Mouse (Mus musculus) neural tube, embryonic 14.5 days (tissue): ENCODE measurements around the gene Htr1f. TPM values are rescaled to one million over a fixed set of nuclear protein-coding genes. Genes with fewer than 3 reads are reported as not detected.
A peak's percentile ranks its signal among the peaks of the same experiment; 100 is the strongest.
"Not testable (repeated sequence)": the region's sequence is repeated elsewhere in the genome, so short reads cannot be mapped to it uniquely, and the experiment has no call there.

Experiments
- ATAC-seq: fragments of 200-750 bp; cut with Nextera tagmentation; 2 replicates; pipeline ENCODE4 v1.8.0; 2017; ENCODE audit warnings: low read depth, mild to moderate bottlenecking, moderate TSS enrichment, moderate library complexity
- H3K27ac ChIP-seq: fragments of 300-500 bp; sonication (generic); 2 replicates; pipeline ENCODE4 v1.5.1; 2014; ENCODE audit warnings: low read depth, mild to moderate bottlenecking, control low read depth, low read length, moderate library complexity, mixed read lengths
- H3K27me3 ChIP-seq: fragments of 300-500 bp; sonication (generic); 2 replicates; pipeline ENCODE4 v1.6.1; 2014; ENCODE audit warnings: low read length; ENCODE audit not compliant: control insufficient read depth, insufficient read depth
- H3K36me3 ChIP-seq: fragments of 300-500 bp; sonication (generic); 2 replicates; pipeline ENCODE4 v1.6.1; 2014; ENCODE audit warnings: low read length, mixed read lengths; ENCODE audit not compliant: control insufficient read depth, insufficient read depth
- H3K4me1 ChIP-seq: fragments of 300-500 bp; sonication (generic); 2 replicates; pipeline ENCODE4 v1.6.1; 2014; ENCODE audit warnings: low read length; ENCODE audit not compliant: control insufficient read depth, insufficient read depth
- H3K4me2 ChIP-seq: fragments of 300-500 bp; sonication (generic); 2 replicates; pipeline ENCODE4 v1.6.1; 2014; ENCODE audit warnings: mild to moderate bottlenecking, low read depth, low read length, control low read depth
- H3K4me3 ChIP-seq: fragments of 300-500 bp; sonication (generic); 2 replicates; pipeline ENCODE4 v1.5.1; 2014; ENCODE audit warnings: low read depth, low read length, control low read depth, mixed read lengths
- H3K9ac ChIP-seq: fragments of 300-500 bp; sonication (generic); replicated peaks from 2 replicates; pipeline ENCODE4 v1.6.1; 2014; ENCODE audit warnings: low read depth, mild to moderate bottlenecking, control low read depth, low read length, mixed read lengths
- H3K9me3 ChIP-seq: fragments of 300-500 bp; sonication (generic); 2 replicates; pipeline ENCODE4 v1.6.1; 2016; ENCODE audit warnings: low read length; ENCODE audit not compliant: control insufficient read depth
- WGBS: fragments of 180-500 bp; shearing (Covaris S2); extraction: QIAGEN DNeasy Blood & Tissue Kit; methylation state at CpG from one replicate; pipeline ENCODE4 v1.1.7; 2014; 5-methylcytosine and 5-hydroxymethylcytosine counted together
- polyA plus RNA-seq: library from polyadenylated mRNA; unstranded; fragments of >200 nt; fragmentation: Nextera tagmentation; extraction: Ambion mirVana; gene quantifications from 2 replicates; pipeline ENCODE4 v1.2.1, GENCODE M21; 2014

The Htr1f gene
- polyA plus RNA-seq, 1 experiment from 2014 or later = 0.95 TPM

- not testable (repeated sequence) for H3K9ac ChIP-seq, H3K36me3 ChIP-seq, H3K4me2 ChIP-seq, H3K27ac ChIP-seq, H3K27me3 ChIP-seq, H3K4me3 ChIP-seq, H3K9me3 ChIP-seq, H3K4me1 ChIP-seq
- ATAC-seq = peak; percentile 82; the same call in 1 of the 2 replicates
- 59% methylated on average over 5 of the region's 5 CpGs for WGBS
Observed at GRCm38 (mm10) chr16:65037660-65038425, 67.8 kb downstream of the Htr1f start.

GRCm38 (mm10) chr16:65029675-65030074 is 76.0 kb downstream of the Htr1f start:
- H3K36me3 ChIP-seq = no peaks in the 10 kb centered on the region
- H3K9me3 ChIP-seq = no peaks in the 10 kb centered on the region
- WGBS = 57% methylated on average over 1 of the region's 1 CpGs
- no peak overlapping the region for H3K9ac ChIP-seq
- no peaks in the 10 kb centered on the region for H3K4me1 ChIP-seq
- H3K27me3 ChIP-seq = no peaks in the 10 kb centered on the region
- no peak overlapping the region for H3K27ac ChIP-seq
- peak; percentile 88 for ATAC-seq
- no peak overlapping the region for H3K4me2 ChIP-seq
- no peak overlapping the region for H3K4me3 ChIP-seq

- Histone ChIP-seq H3K4me3 (no peak overlapping the region), H3K36me3 (no peaks in the 10 kb centered on the region), H3K27ac (no peak overlapping the region), H3K9me3 (no peaks in the 10 kb centered on the region), H3K4me1 (no peaks in the 10 kb centered on the region), H3K27me3 (no peaks in the 10 kb centered on the region), H3K9ac (no peak overlapping the region), H3K4me2 (no peak overlapping the region)
- WGBS = 77% methylated on average over 3 of the region's 3 CpGs
- no peak for ATAC-seq
Observed at GRCm38 (mm10) chr16:65022364-65022763, 83.3 kb downstream of the Htr1f start.

GRCm38 (mm10) chr16:65018710-65019109 is 86.9 kb downstream of the Htr1f start:
- Histone ChIP-seq H3K27ac (no peak overlapping the region), H3K4me1 (no peaks in the 10 kb centered on the region), H3K4me3 (no peak overlapping the region), H3K4me2 (no peak overlapping the region), H3K9me3 (no peaks in the 10 kb centered on the region), H3K36me3 (no peaks in the 10 kb centered on the region), H3K27me3 (no peaks in the 10 kb centered on the region), H3K9ac (no peak overlapping the region)
- ATAC-seq = no peak
- WGBS = 92% methylated on average over 1 of the region's 1 CpGs

- 50% methylated on average over 7 of the region's 7 CpGs for WGBS
- Histone ChIP-seq H3K27me3 (no peaks in the 10 kb centered on the region), H3K9me3 (no peaks in the 10 kb centered on the region), H3K27ac (no peak overlapping the region), H3K4me1 (no peaks in the 10 kb centered on the region), H3K9ac (no peak overlapping the region), H3K36me3 (no peaks in the 10 kb centered on the region), H3K4me3 (no peak overlapping the region), H3K4me2 (no peak overlapping the region)
- no peak for ATAC-seq
Observed at GRCm38 (mm10) chr16:65018134-65018533, 87.5 kb downstream of the Htr1f start.

- H3K9ac ChIP-seq = no peak overlapping the region
- H3K4me2 ChIP-seq = no peak overlapping the region
- no peaks in the 10 kb centered on the region for H3K9me3 ChIP-seq
- no peaks in the 10 kb centered on the region for H3K36me3 ChIP-seq
- no peaks in the 10 kb centered on the region for H3K27me3 ChIP-seq
- no peak for ATAC-seq
- H3K4me1 ChIP-seq = no peaks in the 10 kb centered on the region
- WGBS = 64% methylated on average over 1 of the region's 1 CpGs
- no peak overlapping the region for H3K27ac ChIP-seq
- no peak overlapping the region for H3K4me3 ChIP-seq
Observed at GRCm38 (mm10) chr16:65017566-65017965, 88.1 kb downstream of the Htr1f start.

GRCm38 (mm10) chr16:65015241-65015640 is 90.4 kb downstream of the Htr1f start:
- ATAC-seq = no peak
- no peaks in the 10 kb centered on the region for H3K9me3 ChIP-seq
- no peak overlapping the region for H3K4me3 ChIP-seq
- H3K27ac ChIP-seq = no peak overlapping the region
- no peaks in the 10 kb centered on the region for H3K36me3 ChIP-seq
- H3K27me3 ChIP-seq = no peaks in the 10 kb centered on the region
- H3K4me2 ChIP-seq = no peak overlapping the region
- WGBS = 92% methylated on average over 4 of the region's 4 CpGs
- H3K4me1 ChIP-seq = no peaks in the 10 kb centered on the region
- no peak overlapping the region for H3K9ac ChIP-seq

GRCm38 (mm10) chr16:65001993-65002821 is 103.4 kb downstream of the Htr1f start:
- Histone ChIP-seq H3K36me3 (no peaks in the 10 kb centered on the region), H3K4me1 (no peaks in the 10 kb centered on the region), H3K9me3 (no peaks in the 10 kb centered on the region), H3K4me3 (no peak overlapping the region), H3K9ac (no peak overlapping the region), H3K27ac (no peak overlapping the region), H3K4me2 (no peak overlapping the region), H3K27me3 (no peaks in the 10 kb centered on the region)
- 74% methylated on average over 6 of the region's 6 CpGs for WGBS
- no peak for ATAC-seq

GRCm38 (mm10) chr16:64989279-64989800 is 116.3 kb downstream of the Htr1f start:
- whole genome bisulfite sequencing = 76% methylated on average over 3 of the region's 3 CpGs
- no peak for ATAC-seq
- H3K4me3 ChIP-seq = no peak overlapping the region
- no peaks in the 10 kb centered on the region for H3K9me3 ChIP-seq
- H3K4me1 ChIP-seq = no peaks in the 10 kb centered on the region
- no peaks in the 10 kb centered on the region for H3K27me3 ChIP-seq
- H3K4me2 ChIP-seq = no peak overlapping the region
- no peak overlapping the region for H3K27ac ChIP-seq
- H3K36me3 ChIP-seq = no peaks in the 10 kb centered on the region
- H3K9ac ChIP-seq = no peak overlapping the region
